Mouse (Mus musculus) cerebellum, adult 2 months (tissue): Measurements from ENCODE around the gene Tnfsf18.

Source experiments
- CTCF ChIP-seq: fragments of 200-500 bp; IDR thresholded peaks from 2 replicates; pipeline ENCODE4 v1.5.1; 2011; ENCODE audit warnings: low read depth, mild to moderate bottlenecking, control low read depth, low read length, moderate library complexity, borderline replicate concordance; ENCODE audit not compliant: insufficient read depth
- POLR2A ChIP-seq: fragments of 200-500 bp; IDR thresholded peaks from 2 replicates; pipeline ENCODE4 v1.6.1; 2011; ENCODE audit warnings: low read length, control low read depth, borderline replicate concordance; ENCODE audit not compliant: insufficient read depth

- no peak for TF ChIP-seq CTCF
- no peak for TF ChIP-seq POLR2A
Measured at GRCm38 (mm10) chr1:161552098-161552497, 57.6 kb downstream of the Tnfsf18 start.
